Mouse (Mus musculus): ENCODE measurements around the gene Gm6401. TPM values are rescaled to one million over a fixed set of nuclear protein-coding genes. Genes with fewer than 3 reads are reported as not detected.

Gm6401 gene
- not detected in 2 replicates for polyA plus RNA-seq (2015; fragmentation: Nextera tagmentation; extraction: Ambion mirVana)

DNA sequence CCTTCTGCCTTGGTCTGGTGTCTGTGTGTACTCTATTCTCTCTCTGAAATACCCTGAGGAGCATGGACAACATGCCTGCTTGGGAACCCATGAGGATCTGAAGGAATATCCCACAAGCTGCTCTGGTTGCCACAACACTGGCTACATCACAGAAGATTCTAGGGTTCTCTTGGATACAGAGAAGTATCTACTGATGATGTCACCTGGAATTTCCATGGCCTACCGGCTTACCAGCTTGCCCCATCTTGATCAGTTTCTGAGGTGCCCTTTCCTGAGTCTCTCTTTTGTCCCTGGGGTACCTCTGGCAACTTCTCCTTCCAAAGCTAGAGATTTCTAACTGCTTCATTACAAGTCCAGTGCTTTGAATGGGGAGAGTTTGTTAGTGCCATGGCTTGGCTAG is at the start of gene Gm6401:
Gene Gm6401, minus strand, starts transcription at position 101 of the 400 bp plus-strand sequence.

GRCm38 (mm10) chr14:41983225-41983624 is 15.5 kb upstream of the Gm6401 start, which contains the start of gene Gm3543:
Gene Gm3543, minus strand, starts transcription at chr14:41983325.

DNA sequence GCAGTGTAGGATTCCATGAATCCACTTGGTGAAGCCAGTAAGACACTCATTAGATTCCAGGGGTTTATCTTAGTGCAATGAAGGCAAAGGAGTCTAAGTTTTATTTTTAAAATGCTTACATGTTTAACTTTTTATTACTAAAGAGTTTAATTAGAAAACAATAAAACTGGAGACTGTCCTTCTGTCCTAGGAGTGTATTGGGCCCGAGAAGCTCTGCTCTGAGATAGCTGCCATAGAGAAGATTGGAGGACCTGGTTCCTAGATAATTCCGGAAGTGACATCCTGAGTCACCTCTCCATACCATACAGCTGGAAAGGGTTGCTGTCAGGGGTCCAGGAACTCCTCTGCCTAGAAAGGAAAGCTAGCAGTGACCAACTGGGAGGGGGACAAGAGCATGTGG is 24.0 kb downstream of the Gm6401 start, which contains the start of gene 1700024B05Rik:
Gene 1700024B05Rik, plus strand, starts transcription at position 301 of the 400 bp plus-strand sequence.

DNA sequence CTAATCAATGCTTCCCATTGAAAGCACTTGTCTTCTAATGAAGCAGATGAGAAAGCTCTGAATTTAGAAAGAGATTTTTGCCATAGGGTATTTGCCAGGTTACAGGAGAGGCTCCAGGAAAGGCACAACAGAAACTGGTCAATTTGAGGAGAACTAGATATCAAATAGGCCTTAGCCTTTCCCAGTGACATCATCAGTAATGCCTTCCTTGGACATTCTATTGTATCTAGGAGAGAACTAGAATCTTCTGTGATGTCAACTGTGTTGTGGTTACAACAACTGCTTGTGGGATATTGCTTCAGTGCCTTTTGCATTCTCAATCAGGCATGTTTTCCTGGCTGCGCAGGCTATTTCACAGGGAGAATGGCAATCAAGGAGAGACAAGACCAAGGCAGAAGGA is 43.1 kb downstream of the Gm6401 start, which contains the start of gene 1700049E17Rik1:
Gene 1700049E17Rik1, plus strand, starts transcription at position 301 of the 400 bp plus-strand sequence.

Other genes starting within 250 kb of the Gm6401 start
- not detected in 2 replicates for gene Gm7929, start 217.3 kb downstream of the Gm6401 start, polyA plus RNA-seq (2015; fragmentation: Nextera tagmentation; extraction: Ambion mirVana)
- gene Gm47189, start 195.5 kb downstream of the Gm6401 start, polyA plus RNA-seq (2015; fragmentation: Nextera tagmentation; extraction: Ambion mirVana) = not detected in 2 replicates
- gene Gm7980, start 60.6 kb downstream of the Gm6401 start, polyA plus RNA-seq (2015; fragmentation: Nextera tagmentation; extraction: Ambion mirVana) = not detected in 2 replicates
- not detected in 2 replicates for gene 1700049E17Rik1, start 43.0 kb downstream of the Gm6401 start, polyA plus RNA-seq (2015; fragmentation: Nextera tagmentation; extraction: Ambion mirVana)
- not detected in 2 replicates for gene 1700024B05Rik, start 23.9 kb downstream of the Gm6401 start, polyA plus RNA-seq (2015; fragmentation: Nextera tagmentation; extraction: Ambion mirVana)
- not detected in 2 replicates for gene Gm3543, start 15.4 kb upstream of the Gm6401 start, polyA plus RNA-seq (2015; fragmentation: Nextera tagmentation; extraction: Ambion mirVana)
- gene Gm7951, start 149.4 kb upstream of the Gm6401 start, polyA plus RNA-seq (2015; fragmentation: Nextera tagmentation; extraction: Ambion mirVana) = not detected in 2 replicates
- not detected in 2 replicates for gene Gm17027, start 194.7 kb upstream of the Gm6401 start, polyA plus RNA-seq (2015; fragmentation: Nextera tagmentation; extraction: Ambion mirVana)
- gene Gm3573, start 222.9 kb upstream of the Gm6401 start, polyA plus RNA-seq (2015; fragmentation: Nextera tagmentation; extraction: Ambion mirVana) = not detected in 2 replicates